Mouse (Mus musculus) skeletal muscle tissue, postnatal 0 days (tissue): Measurements from ENCODE around the gene Vmn2r42. TPM values are rescaled to one million over a fixed set of nuclear protein-coding genes. Genes with fewer than 3 reads are reported as not detected.

Source experiments
- polyA plus RNA-seq: library from polyadenylated mRNA; unstranded; fragments of >200 nt; fragmentation: Nextera tagmentation; extraction: Ambion mirVana; gene quantifications from 2 replicates; pipeline ENCODE4 v1.2.1, GENCODE M21; 2015

The Vmn2r42 gene
- polyA plus RNA-seq = not detected in 2 replicates

DNA sequence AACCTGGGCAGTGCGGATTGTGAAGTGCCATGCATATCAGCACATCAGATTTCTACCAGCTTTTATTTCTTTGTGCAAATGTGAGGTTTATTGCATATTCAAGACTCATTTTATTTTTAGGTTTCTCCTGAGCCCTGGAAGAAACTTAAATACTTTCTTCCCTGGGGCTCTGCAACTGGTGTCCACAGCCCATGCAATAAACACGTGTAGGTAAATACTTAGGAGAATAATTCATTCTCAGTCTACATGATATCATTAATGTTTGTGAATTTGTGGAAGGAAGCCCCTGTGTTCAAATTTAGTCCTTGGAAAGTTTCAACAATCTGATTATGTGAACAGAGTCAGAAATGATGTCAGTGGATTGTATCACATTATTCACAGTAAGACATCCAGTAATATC is at the start of gene Vmn2r42:
TSS of gene Vmn2r42 (minus strand) at position 101 of the 400 bp plus-strand sequence.

GRCm38 (mm10) chr7:8161554-8161953 is 38.6 kb downstream of the Vmn2r42 start, which contains the start of gene Vmn2r41:
Gene Vmn2r41 (minus strand): TSS chr7:8161654.

Other genes starting within 250 kb of the Vmn2r42 start
- not detected in 2 replicates for gene Vmn2r41, start 38.7 kb downstream of the Vmn2r42 start, polyA plus RNA-seq
- not detected in 2 replicates for gene Vmn2r43, start 60.3 kb upstream of the Vmn2r42 start, polyA plus RNA-seq
- not detected in 2 replicates for gene Vmn2r44, start 183.0 kb upstream of the Vmn2r42 start, polyA plus RNA-seq